Mouse (Mus musculus): ENCODE measurements at regions not wholly inside any gene's neighbourhood (a gene's known extent, or its start where the extent isn't known, plus 50 kb on each side); places are given as distances from the start of the nearest gene placed in this dataset.

- no peak for DNase-seq (ENCODE audit: low spot score)
- Histone ChIP-seq H3K36me3 (ENCODE audit: control insufficient read depth, insufficient read depth, low read length) (no peaks in the 10 kb centered on the region), H3K4me3 (ENCODE audit: low read depth, low read length) (no peak overlapping the region), H3K9me3 (ENCODE audit: control insufficient read depth, low read length) (no peaks in the 10 kb centered on the region), H3K27ac (replicated peaks) (no peak overlapping the region), H3K4me1 (replicated peaks; ENCODE audit: control insufficient read depth, insufficient read depth) (no peaks in the 10 kb centered on the region), H3K9ac (ENCODE audit: low read length) (no peak overlapping the region), H3K4me2 (replicated peaks; ENCODE audit: low read depth) (no peak overlapping the region), H3K27me3 (ENCODE audit: control insufficient read depth, insufficient read depth, low read length) (no peaks in the 10 kb centered on the region)
- TF ChIP-seq EP300 (optimal IDR thresholded peaks at IDR 0.05) (no peak), CTCF (IDR thresholded peaks at IDR 0.05; ENCODE audit: low read depth) (no peak)
- 71% methylated on average over 4 of the region's 4 CpGs for WGBS
- ATAC-seq (ENCODE audit: low FRiP score, low TSS enrichment) = no peak
Measured at GRCm38 (mm10) chr17:79772219-79772618, 57.4 kb upstream of the Cyp1b1 start.

- H3K27ac ChIP-seq (replicated peaks) = no peak overlapping the region
- no peak for ATAC-seq (ENCODE audit: low FRiP score, low TSS enrichment)
- 59% methylated on average over 10 of the region's 10 CpGs for WGBS
- DNase-seq (ENCODE audit: low spot score) = no peak
- no peaks in the 10 kb centered on the region for H3K9me3 ChIP-seq (ENCODE audit: control insufficient read depth, low read length)
- H3K27me3 ChIP-seq (ENCODE audit: control insufficient read depth, insufficient read depth, low read length) = no peaks in the 10 kb centered on the region
- no peaks in the 10 kb centered on the region for H3K4me1 ChIP-seq (replicated peaks; ENCODE audit: control insufficient read depth, insufficient read depth)
- no peak overlapping the region for H3K4me3 ChIP-seq (ENCODE audit: low read depth, low read length)
- no peak overlapping the region for H3K4me2 ChIP-seq (replicated peaks; ENCODE audit: low read depth)
- no peak overlapping the region for H3K9ac ChIP-seq (ENCODE audit: low read length)
- no peak for TF ChIP-seq CTCF (IDR thresholded peaks at IDR 0.05; ENCODE audit: low read depth)
- TF ChIP-seq EP300 (optimal IDR thresholded peaks at IDR 0.05) = no peak
- H3K36me3 ChIP-seq (ENCODE audit: control insufficient read depth, insufficient read depth, low read length) = no peaks in the 10 kb centered on the region
Measured at GRCm38 (mm10) chr17:79771727-79772126, 56.9 kb upstream of the Cyp1b1 start.

GRCm38 (mm10) chr17:79770911-79771310 lies 56.0 kb upstream of the Cyp1b1 start:
- no peaks in the 10 kb centered on the region for H3K36me3 ChIP-seq (ENCODE audit: control insufficient read depth, insufficient read depth, low read length)
- DNase-seq (ENCODE audit: low spot score) (no peak), ATAC-seq (ENCODE audit: low FRiP score, low TSS enrichment) (no peak)
- no peak overlapping the region for H3K4me3 ChIP-seq (ENCODE audit: low read depth, low read length)
- H3K9ac ChIP-seq (ENCODE audit: low read length) = no peak overlapping the region
- H3K9me3 ChIP-seq (ENCODE audit: control insufficient read depth, low read length) = no peaks in the 10 kb centered on the region
- no peak overlapping the region for H3K4me2 ChIP-seq (replicated peaks; ENCODE audit: low read depth)
- no peak for TF ChIP-seq EP300 (optimal IDR thresholded peaks at IDR 0.05)
- no peak for TF ChIP-seq CTCF (IDR thresholded peaks at IDR 0.05; ENCODE audit: low read depth)
- WGBS = 82% methylated on average over 7 of the region's 7 CpGs
- no peaks in the 10 kb centered on the region for H3K4me1 ChIP-seq (replicated peaks; ENCODE audit: control insufficient read depth, insufficient read depth)
- H3K27me3 ChIP-seq (ENCODE audit: control insufficient read depth, insufficient read depth, low read length) = no peaks in the 10 kb centered on the region
- no peak overlapping the region for H3K27ac ChIP-seq (replicated peaks)

GRCm38 (mm10) chr17:79769824-79770223 lies 55.0 kb upstream of the Cyp1b1 start:
- H3K4me2 ChIP-seq (replicated peaks; ENCODE audit: low read depth) = no peak overlapping the region
- H3K4me1 ChIP-seq (replicated peaks; ENCODE audit: control insufficient read depth, insufficient read depth) = no peaks in the 10 kb centered on the region
- 63% methylated on average over 6 of the region's 6 CpGs for WGBS
- no peaks in the 10 kb centered on the region for H3K9me3 ChIP-seq (ENCODE audit: control insufficient read depth, low read length)
- no peak overlapping the region for H3K9ac ChIP-seq (ENCODE audit: low read length)
- no peak for DNase-seq (ENCODE audit: low spot score)
- no peaks in the 10 kb centered on the region for H3K36me3 ChIP-seq (ENCODE audit: control insufficient read depth, insufficient read depth, low read length)
- H3K27me3 ChIP-seq (ENCODE audit: control insufficient read depth, insufficient read depth, low read length) = no peaks in the 10 kb centered on the region
- ATAC-seq (ENCODE audit: low FRiP score, low TSS enrichment) = no peak
- H3K27ac ChIP-seq (replicated peaks) = no peak overlapping the region
- TF ChIP-seq EP300 (optimal IDR thresholded peaks at IDR 0.05) (no peak), CTCF (IDR thresholded peaks at IDR 0.05; ENCODE audit: low read depth) (no peak)
- no peak overlapping the region for H3K4me3 ChIP-seq (ENCODE audit: low read depth, low read length)

GRCm38 (mm10) chr17:79768080-79768479 lies 53.2 kb upstream of the Cyp1b1 start:
- H3K4me2 ChIP-seq (replicated peaks; ENCODE audit: low read depth) = no peak overlapping the region
- H3K27me3 ChIP-seq (ENCODE audit: control insufficient read depth, insufficient read depth, low read length) = no peaks in the 10 kb centered on the region
- WGBS = 56% methylated on average over 2 of the region's 2 CpGs
- no peak for ATAC-seq (ENCODE audit: low FRiP score, low TSS enrichment)
- H3K27ac ChIP-seq (replicated peaks) = no peak overlapping the region
- no peaks in the 10 kb centered on the region for H3K36me3 ChIP-seq (ENCODE audit: control insufficient read depth, insufficient read depth, low read length)
- H3K9ac ChIP-seq (ENCODE audit: low read length) = no peak overlapping the region
- TF ChIP-seq CTCF (IDR thresholded peaks at IDR 0.05; ENCODE audit: low read depth) (no peak), EP300 (optimal IDR thresholded peaks at IDR 0.05) (no peak)
- H3K4me1 ChIP-seq (replicated peaks; ENCODE audit: control insufficient read depth, insufficient read depth) = no peaks in the 10 kb centered on the region
- H3K4me3 ChIP-seq (ENCODE audit: low read depth, low read length) = no peak overlapping the region
- DNase-seq (ENCODE audit: low spot score) = no peak
- no peaks in the 10 kb centered on the region for H3K9me3 ChIP-seq (ENCODE audit: control insufficient read depth, low read length)

- no peak for ATAC-seq (ENCODE audit: low FRiP score, low TSS enrichment)
- H3K4me1 ChIP-seq (replicated peaks; ENCODE audit: control insufficient read depth, insufficient read depth) = no peaks in the 10 kb centered on the region
- H3K27me3 ChIP-seq (ENCODE audit: control insufficient read depth, insufficient read depth, low read length) = no peaks in the 10 kb centered on the region
- no peak overlapping the region for H3K27ac ChIP-seq (replicated peaks)
- H3K4me3 ChIP-seq (ENCODE audit: low read depth, low read length) = no peak overlapping the region
- no peaks in the 10 kb centered on the region for H3K9me3 ChIP-seq (ENCODE audit: control insufficient read depth, low read length)
- TF ChIP-seq EP300 (optimal IDR thresholded peaks at IDR 0.05) (no peak), CTCF (IDR thresholded peaks at IDR 0.05; ENCODE audit: low read depth) (no peak)
- 76% methylated on average over 7 of the region's 7 CpGs for WGBS
- H3K4me2 ChIP-seq (replicated peaks; ENCODE audit: low read depth) = no peak overlapping the region
- H3K9ac ChIP-seq (ENCODE audit: low read length) = no peak overlapping the region
- H3K36me3 ChIP-seq (ENCODE audit: control insufficient read depth, insufficient read depth, low read length) = no peaks in the 10 kb centered on the region
- DNase-seq (ENCODE audit: low spot score) = no peak
Measured at GRCm38 (mm10) chr17:79765061-79765794, 50.4 kb upstream of the Cyp1b1 start.
